Mouse (Mus musculus) Patski (cell line): ENCODE data around the gene 4932438H23Rik. TPM values are rescaled to one million over a fixed set of nuclear protein-coding genes. Genes with fewer than 3 reads are reported as not detected.

Source experiments
- ATAC-seq: fragments of 100-300 bp; one replicate; pipeline ENCODE4 v1.8.0; 2021
- CTCF ChIA-PET: fragments of 350-600 bp; sonication (Branson Sonifier 250); formaldehyde crosslinking; loops from one replicate; lab custom pipeline; 2022; ENCODE audit warnings: inconsistent platforms; lab: Charles Lee
- POLR2A ChIA-PET: fragments of 350-600 bp; sonication (Branson Sonifier 250); formaldehyde crosslinking; loops from one replicate; lab custom pipeline; 2022; ENCODE audit warnings: antibody characterized with exemption, inconsistent platforms; lab: Charles Lee
- DNase-seq: peaks from one replicate; pipeline ENCODE4 v3.0.0-alpha.2; 2011; ENCODE audit warnings: low read depth, low spot score
- H3K27me3 ChIP-seq: fragments of 371-371 bp; one replicate; pipeline ENCODE4 v1.5.1; 2021
- CTCF ChIP-seq: fragments of 100-300 bp; IDR thresholded peaks from one replicate; pipeline ENCODE4 v1.5.1; 2021
- in situ Hi-C: fragments of 300-500 bp; cut with MboI; formaldehyde crosslinking; loops from 3 replicates; pipeline ENCODE4 v1.11.1; 2018; ENCODE audit warnings: low pct_unique_long_range_greater_than_20kb, mixed read lengths
- polyA plus RNA-seq: library from polyadenylated mRNA; unstranded; gene quantifications from one replicate; pipeline ENCODE4 v1.2.3, GENCODE M21; 2021

The 4932438H23Rik gene
- polyA plus RNA-seq, 1 experiment from 2014 or later = not detected

GRCm38 (mm10) chr16:91009942-91010529 lies 84.9 kb downstream of the 4932438H23Rik start:
- H3K27me3 ChIP-seq = no peaks in the 10 kb centered on the region
- ChIA-PET CTCF (interaction anchor here (1.0 to 1.3 kb wide), 2 partner anchors 11 to 21 kb away, joined by 3 to 4 read pairs; no protein-coding TSS in a partner anchor), POLR2A (interaction anchor here (0.8 to 1.5 kb wide), 3 partner anchors 11 to 172 kb away, joined by 3 to 5 read pairs (median 4); no protein-coding TSS in a partner anchor)
- DNase-seq (no peak), ATAC-seq (no peak)
- in situ Hi-C loops = no loop called here
- TF ChIP-seq CTCF = no peak

- ChIA-PET POLR2A (interaction anchor here (0.7 kb wide), 1 partner anchor 893 kb away, joined by 3 read pairs; no protein-coding TSS in a partner anchor), CTCF (no interaction called here)
- no peak for ATAC-seq
- TF ChIP-seq CTCF = no peak
- no peaks in the 10 kb centered on the region for H3K27me3 ChIP-seq
- in situ Hi-C loops = no loop called here
- no peak for DNase-seq
These were observed 89.9 kb downstream of the 4932438H23Rik start for GRCm38 (mm10) chr16:91004915-91005538.

Other genes starting within 250 kb of the 4932438H23Rik start
- gene Cfap298, start 160.0 kb downstream of the 4932438H23Rik start, polyA plus RNA-seq = 53.2 TPM
- 28.5 TPM for gene Synj1, start 83.8 kb downstream of the 4932438H23Rik start, polyA plus RNA-seq
- gene Paxbp1, start 50.6 kb downstream of the 4932438H23Rik start, polyA plus RNA-seq = 47.9 TPM
- not detected for gene Olig2, start 130.3 kb upstream of the 4932438H23Rik start, polyA plus RNA-seq
- gene Olig1, start 174.7 kb upstream of the 4932438H23Rik start, polyA plus RNA-seq = not detected